Mouse (Mus musculus): ENCODE results near the gene Gstp3.
A peak's percentile ranks its signal among the peaks of the same experiment; 100 is the strongest.
"Not testable (repeated sequence)": the region's sequence is repeated elsewhere in the genome, so short reads cannot be mapped to it uniquely, and the experiment has no call there.

The Gstp3 gene

GRCm38 (mm10) chr19:4090446-4090845 lies 31.1 kb upstream of the Gstp3 start:
- no peak for DNase-seq (ENCODE audit: extremely low read depth, low read depth)

- no peak for DNase-seq (ENCODE audit: extremely low read depth, low read depth)
These were observed 29.8 kb upstream of the Gstp3 start for GRCm38 (mm10) chr19:4089128-4089527.

GRCm38 (mm10) chr19:4088146-4088545 lies 28.8 kb upstream of the Gstp3 start:
- peak; percentile 33 for DNase-seq (ENCODE audit: extremely low read depth, low read depth)

- DNase-seq (ENCODE audit: extremely low read depth, low read depth), result no peak
These were observed 27.7 kb upstream of the Gstp3 start for GRCm38 (mm10) chr19:4087090-4087489.

GRCm38 (mm10) chr19:4086156-4086555 lies 26.8 kb upstream of the Gstp3 start:
- no peak for DNase-seq (ENCODE audit: extremely low read depth, low read depth)

GRCm38 (mm10) chr19:4084984-4085383 lies 25.6 kb upstream of the Gstp3 start:
- no peak for DNase-seq (ENCODE audit: extremely low read depth, low read depth)

GRCm38 (mm10) chr19:4083826-4084225 lies 24.5 kb upstream of the Gstp3 start:
- DNase-seq (ENCODE audit: extremely low read depth, low read depth), result no peak

GRCm38 (mm10) chr19:4083316-4083715 lies 23.9 kb upstream of the Gstp3 start:
- no peak for DNase-seq (ENCODE audit: extremely low read depth, low read depth)

- DNase-seq (ENCODE audit: extremely low read depth, low read depth), result no peak
These were observed 23.0 kb upstream of the Gstp3 start for GRCm38 (mm10) chr19:4082219-4082965.

- no peak for DNase-seq (ENCODE audit: extremely low read depth, low read depth)
These were observed 22.0 kb upstream of the Gstp3 start, which contains the start of gene Cabp2 for GRCm38 (mm10) chr19:4081394-4081793. TSS of gene Cabp2 (plus strand) at chr19:4081578.

- no peak for DNase-seq (ENCODE audit: extremely low read depth, low read depth)
These were observed 21.2 kb upstream of the Gstp3 start for GRCm38 (mm10) chr19:4080511-4081009.

GRCm38 (mm10) chr19:4079594-4079993 lies 20.2 kb upstream of the Gstp3 start:
- DNase-seq (ENCODE audit: extremely low read depth, low read depth), result no peak

GRCm38 (mm10) chr19:4075531-4075930 lies 16.2 kb upstream of the Gstp3 start:
- DNase-seq (ENCODE audit: extremely low read depth, low read depth), result no peak

GRCm38 (mm10) chr19:4072706-4073424 lies 13.5 kb upstream of the Gstp3 start:
- no peak for DNase-seq (ENCODE audit: extremely low read depth, low read depth)

GRCm38 (mm10) chr19:4071406-4071805 lies 12.0 kb upstream of the Gstp3 start:
- DNase-seq (ENCODE audit: extremely low read depth, low read depth), result no peak

GRCm38 (mm10) chr19:4070756-4071155 lies 11.4 kb upstream of the Gstp3 start:
- no peak for DNase-seq (ENCODE audit: extremely low read depth, low read depth)

- no peak for DNase-seq (ENCODE audit: extremely low read depth, low read depth)
These were observed 10.9 kb upstream of the Gstp3 start for GRCm38 (mm10) chr19:4070311-4070710.

- DNase-seq (ENCODE audit: extremely low read depth, low read depth), result no peak
These were observed 9.5 kb upstream of the Gstp3 start for GRCm38 (mm10) chr19:4068717-4069410.

GRCm38 (mm10) chr19:4068242-4068641 lies 8.9 kb upstream of the Gstp3 start:
- DNase-seq (ENCODE audit: extremely low read depth, low read depth), result not testable (repeated sequence)

GRCm38 (mm10) chr19:4066877-4067276 lies 7.5 kb upstream of the Gstp3 start:
- no peak for DNase-seq (ENCODE audit: extremely low read depth, low read depth)

- no peak for DNase-seq (ENCODE audit: extremely low read depth, low read depth)
These were observed 6.9 kb upstream of the Gstp3 start for GRCm38 (mm10) chr19:4066280-4066679.

- not testable (repeated sequence) for DNase-seq (ENCODE audit: extremely low read depth, low read depth)
These were observed 5.1 kb upstream of the Gstp3 start for GRCm38 (mm10) chr19:4064501-4064900.
